Mouse (Mus musculus) kidney, adult 2 months (tissue): Measurements from ENCODE around the gene Sox1.

ENCODE experiments used
- CTCF ChIP-seq: fragments of 200-500 bp; conservative IDR thresholded peaks from 2 replicates; pipeline ENCODE4 v1.5.1; 2011; ENCODE audit warnings: low read depth, mild to moderate bottlenecking, control low read depth, low read length, moderate library complexity, mixed read lengths; ENCODE audit not compliant: insufficient read depth, insufficient read length
- POLR2A ChIP-seq: fragments of 200-500 bp; IDR thresholded peaks from one replicate; pipeline ENCODE4 v1.6.1; 2011; ENCODE audit warnings: low read depth, low read length, control low read depth

GRCm38 (mm10) chr8:12409976-12410375, 14.9 kb downstream of the Sox1 start:
- TF ChIP-seq CTCF (no peak), POLR2A (no peak)
